Mouse (Mus musculus): ENCODE data around the gene Cldn9.

- TF ChIP-seq POLR2A (IDR thresholded peaks at IDR 0.05; ENCODE audit: borderline replicate concordance, insufficient read depth, low read length) (no peak), CTCF (IDR thresholded peaks at IDR 0.05; ENCODE audit: borderline replicate concordance, insufficient read depth, low read depth, low read length) (no peak)
These were observed 13.2 kb downstream of the Cldn9 start for GRCm38 (mm10) chr17:23670516-23671074.

Data from cerebellum, adult 2 months (tissue).